Mouse (Mus musculus) heart, adult 10 weeks (tissue): ENCODE data around the gene Mier2. TPM values are rescaled to one million over a fixed set of nuclear protein-coding genes. Genes with fewer than 3 reads are reported as not detected.

Source experiments
- polyA plus RNA-seq: library from polyadenylated mRNA; stranded (reverse); fragments of 350-450 nt; fragmentation: Illumina TruSeq; extraction: RNeasy Lipid Tissue Mini Kit (QIAGEN cat#74804); gene quantifications from one replicate; pipeline ENCODE4 v1.2.3, GENCODE M21; 2014; ENCODE audit warnings: low read depth, low replicate concordance

Mier2 gene
- 14.6 TPM for polyA plus RNA-seq

GRCm38 (mm10) chr10:79554330-79555237 lies at the start of gene Mier2:
Gene Mier2, minus strand, starts transcription at chr10:79555199.

GRCm38 (mm10) chr10:79587061-79587751 lies 32.2 kb upstream of the Mier2 start, which contains the start of gene Theg:
Gene Theg, minus strand, starts transcription at chr10:79587331.

GRCm38 (mm10) chr10:79533126-79533911 lies 21.7 kb downstream of the Mier2 start, which contains the start of gene Plpp2:
Gene Plpp2, minus strand, starts transcription at chr10:79533796.

Other genes with a start within 250 kb of the Mier2 start
- gene Vmn2r82, start 198.7 kb downstream of the Mier2 start, polyA plus RNA-seq: not detected
- not detected for gene Vmn2r83, start 86.5 kb downstream of the Mier2 start, polyA plus RNA-seq
- 3.2 TPM for gene Plpp2, start 21.4 kb downstream of the Mier2 start, polyA plus RNA-seq
- not detected for gene Theg, start 32.1 kb upstream of the Mier2 start, polyA plus RNA-seq
- gene C2cd4c, start 58.8 kb upstream of the Mier2 start, polyA plus RNA-seq: not detected
- gene Shc2, start 82.7 kb upstream of the Mier2 start, polyA plus RNA-seq: 2.7 TPM
- gene Odf3l2, start 90.5 kb upstream of the Mier2 start, polyA plus RNA-seq: not detected
- not detected for gene Madcam1, start 109.4 kb upstream of the Mier2 start, polyA plus RNA-seq
- 15.6 TPM for gene Tpgs1, start 114.2 kb upstream of the Mier2 start, polyA plus RNA-seq
- 255 TPM for gene Cdc34, start 127.0 kb upstream of the Mier2 start, polyA plus RNA-seq
- 9.9 TPM for gene Gzmm, start 133.8 kb upstream of the Mier2 start, polyA plus RNA-seq
- gene Bsg, start 149.3 kb upstream of the Mier2 start, polyA plus RNA-seq: 2,003 TPM
- 13.4 TPM for gene Hcn2, start 161.4 kb upstream of the Mier2 start, polyA plus RNA-seq
- gene Polrmt, start 191.4 kb upstream of the Mier2 start, polyA plus RNA-seq: 44.1 TPM
- gene Fgf22, start 199.9 kb upstream of the Mier2 start, polyA plus RNA-seq: not detected
- gene Rnf126, start 211.8 kb upstream of the Mier2 start, polyA plus RNA-seq: 22.6 TPM
- 8.3 TPM for gene Fstl3, start 222.1 kb upstream of the Mier2 start, polyA plus RNA-seq
- gene Prss57, start 235.8 kb upstream of the Mier2 start, polyA plus RNA-seq: not detected
- 53.4 TPM for gene Palm, start 238.4 kb upstream of the Mier2 start, polyA plus RNA-seq